Mouse (Mus musculus): ENCODE measurements around the gene Gm16867. TPM values are rescaled to one million over a fixed set of nuclear protein-coding genes. Genes with fewer than 3 reads are reported as not detected.
"Not testable (repeated sequence)": the region's sequence is repeated elsewhere in the genome, so short reads cannot be mapped to it uniquely, and the experiment has no call there.

The Gm16867 gene
- total and polyA plus RNA-seq, 3 experiments = not detected

- dilution Hi-C loops (cut with MboI; ENCODE audit: extremely low pct_ligation_motif_present, extremely low pct_unique_long_range_greater_than_20kb, low sequenced_read_pairs); H3K79me2 ChIP-seq (replicated peaks; ENCODE audit: control insufficient read depth, extremely low read depth, insufficient read depth, poor library complexity, severe bottlenecking); H3K27me3 ChIP-seq (replicated peaks); H3K9me3 ChIP-seq (replicated peaks; ENCODE audit: low read length); H3K4me3 ChIP-seq (replicated peaks in 1 of 3; ENCODE audit: low read depth in 2 of 3, low read length in 2 of 3, poor library complexity in 1 of 3); in situ Hi-C loops (cut with MboI; ENCODE audit: low pct_ligation_motif_present, low pct_unique_long_range_greater_than_20kb, low sequenced_read_pairs); H3K36me3 ChIP-seq (replicated peaks in 1 of 2; ENCODE audit: control insufficient read depth in 1 of 2, insufficient read depth in 1 of 2, low read length in 1 of 2); H3K4me1 ChIP-seq (ENCODE audit: control insufficient read depth in 1 of 2, insufficient read depth in 2 of 2); H3K27ac ChIP-seq (ENCODE audit: insufficient read depth, low read depth); DNase-seq (ENCODE audit: extremely low read depth); H3K4me2 ChIP-seq (ENCODE audit: insufficient read depth, low read depth, poor library complexity, severe bottlenecking); H3K9ac ChIP-seq (ENCODE audit: insufficient read depth, low read depth): not testable (repeated sequence)
Measured at GRCm38 (mm10) chr14:69454640-69455039, 48.5 kb downstream of the Gm16867 start.

- H3K4me1 ChIP-seq (ENCODE audit: control insufficient read depth in 1 of 2, insufficient read depth in 2 of 2); H3K4me3 ChIP-seq (replicated peaks in 1 of 3; ENCODE audit: low read depth in 2 of 3, low read length in 2 of 3, poor library complexity in 1 of 3); H3K9me3 ChIP-seq (replicated peaks; ENCODE audit: low read length); DNase-seq (ENCODE audit: extremely low read depth); H3K4me2 ChIP-seq (ENCODE audit: insufficient read depth, low read depth, poor library complexity, severe bottlenecking); in situ Hi-C loops (cut with MboI; ENCODE audit: low pct_ligation_motif_present, low pct_unique_long_range_greater_than_20kb, low sequenced_read_pairs); H3K9ac ChIP-seq (ENCODE audit: insufficient read depth, low read depth); H3K36me3 ChIP-seq (replicated peaks in 1 of 2; ENCODE audit: control insufficient read depth in 1 of 2, insufficient read depth in 1 of 2, low read length in 1 of 2); H3K79me2 ChIP-seq (replicated peaks; ENCODE audit: control insufficient read depth, extremely low read depth, insufficient read depth, poor library complexity, severe bottlenecking); dilution Hi-C loops (cut with MboI; ENCODE audit: extremely low pct_ligation_motif_present, extremely low pct_unique_long_range_greater_than_20kb, low sequenced_read_pairs); H3K27me3 ChIP-seq (replicated peaks); H3K27ac ChIP-seq (ENCODE audit: insufficient read depth, low read depth): not testable (repeated sequence)
Measured at GRCm38 (mm10) chr14:69448845-69449244, 54.3 kb downstream of the Gm16867 start.

- in situ Hi-C loops (cut with MboI; ENCODE audit: low pct_ligation_motif_present, low pct_unique_long_range_greater_than_20kb, low sequenced_read_pairs); H3K79me2 ChIP-seq (replicated peaks; ENCODE audit: control insufficient read depth, extremely low read depth, insufficient read depth, poor library complexity, severe bottlenecking); DNase-seq (ENCODE audit: extremely low read depth); H3K4me3 ChIP-seq (replicated peaks in 1 of 3; ENCODE audit: low read depth in 2 of 3, low read length in 2 of 3, poor library complexity in 1 of 3); H3K4me2 ChIP-seq (ENCODE audit: insufficient read depth, low read depth, poor library complexity, severe bottlenecking); H3K27me3 ChIP-seq (replicated peaks); dilution Hi-C loops (cut with MboI; ENCODE audit: extremely low pct_ligation_motif_present, extremely low pct_unique_long_range_greater_than_20kb, low sequenced_read_pairs); H3K36me3 ChIP-seq (replicated peaks in 1 of 2; ENCODE audit: control insufficient read depth in 1 of 2, insufficient read depth in 1 of 2, low read length in 1 of 2); H3K9ac ChIP-seq (ENCODE audit: insufficient read depth, low read depth); H3K9me3 ChIP-seq (replicated peaks; ENCODE audit: low read length); H3K27ac ChIP-seq (ENCODE audit: insufficient read depth, low read depth); H3K4me1 ChIP-seq (ENCODE audit: control insufficient read depth in 1 of 2, insufficient read depth in 2 of 2): not testable (repeated sequence)
Measured at GRCm38 (mm10) chr14:69447006-69447405, 56.2 kb downstream of the Gm16867 start.

- dilution Hi-C loops (cut with MboI; ENCODE audit: extremely low pct_ligation_motif_present, extremely low pct_unique_long_range_greater_than_20kb, low sequenced_read_pairs); H3K4me1 ChIP-seq (ENCODE audit: control insufficient read depth in 1 of 2, insufficient read depth in 2 of 2); H3K9me3 ChIP-seq (replicated peaks; ENCODE audit: low read length); in situ Hi-C loops (cut with MboI; ENCODE audit: low pct_ligation_motif_present, low pct_unique_long_range_greater_than_20kb, low sequenced_read_pairs); H3K36me3 ChIP-seq (replicated peaks in 1 of 2; ENCODE audit: control insufficient read depth in 1 of 2, insufficient read depth in 1 of 2, low read length in 1 of 2); H3K9ac ChIP-seq (ENCODE audit: insufficient read depth, low read depth); H3K27ac ChIP-seq (ENCODE audit: insufficient read depth, low read depth); H3K4me3 ChIP-seq (replicated peaks in 1 of 3; ENCODE audit: low read depth in 2 of 3, low read length in 2 of 3, poor library complexity in 1 of 3); H3K4me2 ChIP-seq (ENCODE audit: insufficient read depth, low read depth, poor library complexity, severe bottlenecking); H3K27me3 ChIP-seq (replicated peaks); DNase-seq (ENCODE audit: extremely low read depth); H3K79me2 ChIP-seq (replicated peaks; ENCODE audit: control insufficient read depth, extremely low read depth, insufficient read depth, poor library complexity, severe bottlenecking): not testable (repeated sequence)
Measured at GRCm38 (mm10) chr14:69443092-69443692, 60.0 kb downstream of the Gm16867 start.

- H3K9ac ChIP-seq (ENCODE audit: insufficient read depth, low read depth); H3K27me3 ChIP-seq (replicated peaks); H3K27ac ChIP-seq (ENCODE audit: insufficient read depth, low read depth); H3K79me2 ChIP-seq (replicated peaks; ENCODE audit: control insufficient read depth, extremely low read depth, insufficient read depth, poor library complexity, severe bottlenecking); H3K4me3 ChIP-seq (replicated peaks in 1 of 3; ENCODE audit: low read depth in 2 of 3, low read length in 2 of 3, poor library complexity in 1 of 3); in situ Hi-C loops (cut with MboI; ENCODE audit: low pct_ligation_motif_present, low pct_unique_long_range_greater_than_20kb, low sequenced_read_pairs); H3K36me3 ChIP-seq (replicated peaks in 1 of 2; ENCODE audit: control insufficient read depth in 1 of 2, insufficient read depth in 1 of 2, low read length in 1 of 2); H3K9me3 ChIP-seq (replicated peaks; ENCODE audit: low read length); dilution Hi-C loops (cut with MboI; ENCODE audit: extremely low pct_ligation_motif_present, extremely low pct_unique_long_range_greater_than_20kb, low sequenced_read_pairs); DNase-seq (ENCODE audit: extremely low read depth); H3K4me2 ChIP-seq (ENCODE audit: insufficient read depth, low read depth, poor library complexity, severe bottlenecking); H3K4me1 ChIP-seq (ENCODE audit: control insufficient read depth in 1 of 2, insufficient read depth in 2 of 2): not testable (repeated sequence)
Measured at GRCm38 (mm10) chr14:69440955-69441354, 62.2 kb downstream of the Gm16867 start.

- DNase-seq (ENCODE audit: extremely low read depth); in situ Hi-C loops (cut with MboI; ENCODE audit: low pct_ligation_motif_present, low pct_unique_long_range_greater_than_20kb, low sequenced_read_pairs); H3K27ac ChIP-seq (ENCODE audit: insufficient read depth, low read depth); H3K79me2 ChIP-seq (replicated peaks; ENCODE audit: control insufficient read depth, extremely low read depth, insufficient read depth, poor library complexity, severe bottlenecking); H3K36me3 ChIP-seq (replicated peaks in 1 of 2; ENCODE audit: control insufficient read depth in 1 of 2, insufficient read depth in 1 of 2, low read length in 1 of 2); H3K9me3 ChIP-seq (replicated peaks; ENCODE audit: low read length); H3K27me3 ChIP-seq (replicated peaks); H3K9ac ChIP-seq (ENCODE audit: insufficient read depth, low read depth); dilution Hi-C loops (cut with MboI; ENCODE audit: extremely low pct_ligation_motif_present, extremely low pct_unique_long_range_greater_than_20kb, low sequenced_read_pairs); H3K4me2 ChIP-seq (ENCODE audit: insufficient read depth, low read depth, poor library complexity, severe bottlenecking); H3K4me3 ChIP-seq (replicated peaks in 1 of 3; ENCODE audit: low read depth in 2 of 3, low read length in 2 of 3, poor library complexity in 1 of 3); H3K4me1 ChIP-seq (ENCODE audit: control insufficient read depth in 1 of 2, insufficient read depth in 2 of 2): not testable (repeated sequence)
Measured at GRCm38 (mm10) chr14:69438678-69439214, 64.4 kb downstream of the Gm16867 start.
